Mouse (Mus musculus) lung, postnatal 0 days (tissue): ENCODE results near the gene Npcd. TPM values are rescaled to one million over a fixed set of nuclear protein-coding genes. Genes with fewer than 3 reads are reported as not detected.

Experiments used
- ATAC-seq: fragments of 200-750 bp; cut with Nextera tagmentation; 2 replicates; pipeline ENCODE4 v1.8.0; 2017; ENCODE audit warnings: moderate library complexity
- DNase-seq: peaks from one replicate; pipeline ENCODE4 v3.0.0-alpha.2; 2016; ENCODE audit warnings: low spot score
- H3K27ac ChIP-seq: fragments of 300-500 bp; sonication (generic); 2 replicates; pipeline ENCODE4 v1.5.1; 2014; ENCODE audit warnings: antibody characterized with exemption, mild to moderate bottlenecking, low read length, mixed read lengths
- H3K27me3 ChIP-seq: fragments of 300-500 bp; sonication (generic); replicated peaks from 2 replicates; pipeline ENCODE4 v1.6.1; 2014; ENCODE audit warnings: low read length, mixed read lengths; ENCODE audit not compliant: insufficient read depth
- H3K36me3 ChIP-seq: fragments of 300-500 bp; sonication (generic); 2 replicates; pipeline ENCODE4 v1.6.1; 2014; ENCODE audit warnings: low read length, mixed read lengths; ENCODE audit not compliant: insufficient read depth
- H3K4me1 ChIP-seq: fragments of 300-500 bp; sonication (generic); 2 replicates; pipeline ENCODE4 v1.6.1; 2014; ENCODE audit warnings: antibody characterized with exemption, low read depth, low read length, mixed read lengths; ENCODE audit not compliant: insufficient read depth
- H3K4me2 ChIP-seq: fragments of 300-500 bp; sonication (generic); replicated peaks from 2 replicates; pipeline ENCODE4 v1.6.1; 2014; ENCODE audit warnings: low read depth, mild to moderate bottlenecking, low read length, moderate library complexity, mixed read lengths
- H3K4me3 ChIP-seq: fragments of 300-500 bp; sonication (generic); 2 replicates; pipeline ENCODE4 v1.5.1; 2014; ENCODE audit warnings: low read depth, low read length
- H3K9ac ChIP-seq: fragments of 300-500 bp; sonication (generic); replicated peaks from 2 replicates; pipeline ENCODE4 v1.6.1; 2014; ENCODE audit warnings: low read depth, mild to moderate bottlenecking
- H3K9me3 ChIP-seq: fragments of 300-500 bp; sonication (generic); 2 replicates; pipeline ENCODE4 v1.6.1; 2016; ENCODE audit warnings: low read length, mixed read lengths
- CTCF ChIP-seq: IDR thresholded peaks from 2 replicates; pipeline ENCODE4 v1.5.1; 2016; ENCODE audit warnings: antibody characterized with exemption, mild to moderate bottlenecking
- EP300 ChIP-seq: IDR thresholded peaks from 2 replicates; pipeline ENCODE4 v1.6.1; 2016; ENCODE audit warnings: antibody characterized with exemption, mild to moderate bottlenecking, control low read depth
- WGBS: fragments of 180-500 bp; shearing (Covaris S2); extraction: QIAGEN DNeasy Blood & Tissue Kit; methylation state at CpG from one replicate; pipeline ENCODE4 v1.1.7; 2014; 5-methylcytosine and 5-hydroxymethylcytosine counted together
- polyA plus RNA-seq: library from polyadenylated mRNA; unstranded; fragments of >200 nt; fragmentation: Nextera tagmentation; extraction: Ambion mirVana; gene quantifications from 2 replicates; pipeline ENCODE4 v1.2.1, GENCODE M21; 2015

The Npcd gene
- polyA plus RNA-seq = 0.13 TPM in 1 of 2 replicates, not detected in the other

DNA sequence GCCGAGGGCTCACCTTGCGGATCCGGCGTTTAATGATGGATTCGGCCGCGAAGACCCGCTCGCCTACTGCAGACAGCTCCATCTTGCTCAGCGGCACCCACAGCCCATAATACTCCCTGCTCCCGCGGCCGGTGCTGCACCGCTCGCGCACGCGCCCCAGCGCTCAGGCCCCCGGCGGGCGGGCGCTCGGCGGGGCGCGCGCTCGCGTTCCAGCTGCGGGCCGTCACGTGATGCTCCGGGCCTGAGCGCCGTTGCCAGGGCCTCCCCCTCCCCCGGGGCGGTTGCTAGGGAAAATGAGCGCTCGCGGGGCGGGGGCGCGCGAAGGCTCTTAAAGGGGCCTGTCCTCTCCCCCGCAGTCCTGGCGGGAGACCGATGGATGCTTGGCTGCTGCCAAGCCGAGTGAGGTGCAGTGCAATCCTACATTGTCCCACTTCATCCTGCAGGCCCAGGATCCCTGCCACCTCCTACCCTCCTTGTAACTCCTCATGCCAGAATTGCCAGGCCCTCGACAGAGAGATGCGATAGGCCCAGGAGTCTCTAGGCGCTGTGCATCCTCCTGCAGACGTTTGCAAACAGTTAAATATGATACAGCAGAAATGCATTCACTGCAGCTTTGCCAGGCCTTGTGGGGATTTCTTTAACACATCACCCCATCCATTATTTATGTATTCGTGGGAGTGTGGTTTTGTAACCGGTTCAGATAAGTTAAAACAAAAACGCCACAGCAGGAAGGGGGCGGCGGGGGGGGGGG is at the start of gene Npcd, which contains the start of gene Cbx6:
Npcd (minus strand) TSS at position 108 of the 751 bp plus-strand sequence.
Cbx6 (minus strand) TSS at position 559 of the 751 bp plus-strand sequence.
- peak; percentile 96 for DNase-seq
- Histone ChIP-seq H3K4me2 (peak within 1 kb of the TSS; percentile 88), H3K27me3 (no peaks in the 10 kb centered on the region), H3K4me3 (peak within 1 kb of the TSS; percentile 73), H3K36me3 (no peaks in the 10 kb centered on the region), H3K4me1 (peaks cover 3% of the 10 kb centered on the region; the same call in 1 of the 2 replicates), H3K9me3 (no peaks in the 10 kb centered on the region), H3K9ac (peak within 1 kb of the TSS; percentile 71), H3K27ac (peak within 1 kb of the TSS; percentile 79)
- ATAC-seq = peak; percentile 94
- WGBS = 1% methylated on average over 40 of the region's 58 CpGs
- TF ChIP-seq EP300 (no peak), CTCF (no peak)

DNA sequence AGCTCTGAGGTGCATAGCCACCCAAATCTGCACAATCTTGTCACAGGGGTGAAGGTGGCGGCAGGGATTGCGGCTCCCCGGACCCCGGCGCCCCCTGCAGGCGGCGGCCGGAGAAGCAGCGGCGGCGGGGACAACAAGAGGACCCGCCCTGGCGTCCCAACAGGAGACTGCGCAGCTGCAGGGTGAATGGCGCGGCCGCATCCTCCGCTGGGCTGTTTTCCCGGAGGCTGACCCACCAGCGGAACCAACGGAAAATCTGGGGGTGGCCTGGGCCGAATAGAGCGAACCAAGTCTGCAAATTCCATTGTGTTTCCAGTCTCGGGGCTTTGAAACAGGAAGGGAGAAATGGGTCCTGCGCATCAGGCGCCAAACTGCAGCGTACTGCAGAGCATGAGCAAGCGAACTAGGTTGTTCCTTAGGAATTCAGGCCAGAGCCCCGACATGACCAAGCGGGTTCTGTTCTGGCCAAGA is 49.4 kb upstream of the Npcd start:
- under 1% methylated on average over 30 of the region's 30 CpGs for WGBS
- ATAC-seq (peak; percentile 80), DNase-seq (peak; percentile 96)
- Histone ChIP-seq H3K27me3 (no peaks in the 10 kb centered on the region), H3K9me3 (no peaks in the 10 kb centered on the region), H3K36me3 (no peaks in the 10 kb centered on the region), H3K4me3 (peak overlapping the region; percentile 37), H3K9ac (no peak overlapping the region), H3K4me2 (peak overlapping the region; percentile 58), H3K27ac (peak overlapping the region; percentile 82), H3K4me1 (no peaks in the 10 kb centered on the region; the same call in 1 of the 2 replicates)
- TF ChIP-seq EP300 = peak; percentile 69
- peak; percentile 97 for TF ChIP-seq CTCF

DNA sequence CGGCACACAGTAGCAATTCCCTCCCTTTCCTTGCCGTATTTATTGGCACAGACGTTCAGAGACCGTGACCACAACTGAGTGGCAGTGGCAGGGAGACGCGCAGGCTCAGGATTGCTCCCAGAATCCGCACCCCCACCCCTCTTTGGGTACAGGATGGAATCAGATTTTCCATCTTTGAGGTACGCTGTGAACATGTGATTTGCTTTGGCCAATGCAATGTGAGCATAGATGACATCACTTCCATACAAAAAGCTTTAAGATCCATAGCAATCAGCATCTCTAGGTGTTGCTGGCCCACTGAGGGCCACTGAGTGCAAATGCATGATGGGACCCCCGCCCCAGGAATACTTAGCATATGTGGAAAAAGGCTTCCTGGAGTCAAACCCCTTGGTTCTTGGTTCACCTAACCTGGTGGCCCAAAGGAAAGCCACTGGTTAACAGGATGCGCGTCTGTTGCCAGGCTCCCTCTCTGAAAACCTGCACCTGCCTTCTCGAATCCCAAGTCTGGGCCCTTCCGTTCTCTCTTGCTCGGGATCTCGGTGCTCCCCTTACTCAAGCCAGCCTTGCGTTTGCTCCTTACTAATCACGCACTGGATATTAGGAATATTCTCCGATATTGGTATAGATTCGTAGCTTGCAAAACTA is 48.7 kb upstream of the Npcd start:
- Histone ChIP-seq H3K4me2 (peak overlapping the region; percentile 58), H3K27ac (0 out of 2 replicates have a peak overlapping the region, but pooled peaks have one; percentile 82), H3K4me1 (no peaks in the 10 kb centered on the region; the same call in 1 of the 2 replicates), H3K27me3 (no peaks in the 10 kb centered on the region), H3K9ac (0 out of 2 replicates have a peak overlapping the region, but pooled peaks have one; percentile 5), H3K36me3 (no peaks in the 10 kb centered on the region), H3K4me3 (peak overlapping the region; percentile 37), H3K9me3 (no peaks in the 10 kb centered on the region)
- WGBS = 30% methylated on average over 19 of the region's 19 CpGs
- ATAC-seq (no peak), DNase-seq (no peak)
- TF ChIP-seq EP300 = no peak
- TF ChIP-seq CTCF = no peak

DNA sequence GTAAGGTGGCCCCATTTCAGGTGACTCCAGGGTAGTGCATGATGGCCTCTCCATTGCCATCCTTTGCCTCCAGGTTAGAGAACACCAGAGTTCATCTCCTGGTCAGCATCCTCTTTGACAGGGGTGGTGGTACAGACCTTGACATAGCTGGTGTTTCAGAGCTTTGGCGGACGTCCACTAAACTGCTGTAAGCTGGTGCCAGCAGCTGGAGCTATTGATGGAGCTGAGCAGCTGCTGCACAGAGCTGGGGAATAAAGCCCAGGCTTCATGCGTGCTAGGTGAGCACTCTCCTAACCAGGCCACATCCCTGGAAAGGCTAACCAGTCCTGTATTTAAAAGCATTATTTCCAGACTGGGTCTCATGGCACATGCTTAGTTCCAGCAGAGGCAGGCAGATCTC is 46.4 kb upstream of the Npcd start:
- Histone ChIP-seq H3K9ac (no peak overlapping the region), H3K27ac (no peak overlapping the region), H3K4me2 (no peak overlapping the region), H3K36me3 (no peaks in the 10 kb centered on the region), H3K4me3 (no peak overlapping the region), H3K9me3 (no peaks in the 10 kb centered on the region), H3K4me1 (no peaks in the 10 kb centered on the region; the same call in 1 of the 2 replicates), H3K27me3 (no peaks in the 10 kb centered on the region)
- TF ChIP-seq EP300 (no peak), CTCF (no peak)
- 77% methylated on average over 3 of the region's 3 CpGs for WGBS
- DNase-seq (no peak), ATAC-seq (no peak)

DNA sequence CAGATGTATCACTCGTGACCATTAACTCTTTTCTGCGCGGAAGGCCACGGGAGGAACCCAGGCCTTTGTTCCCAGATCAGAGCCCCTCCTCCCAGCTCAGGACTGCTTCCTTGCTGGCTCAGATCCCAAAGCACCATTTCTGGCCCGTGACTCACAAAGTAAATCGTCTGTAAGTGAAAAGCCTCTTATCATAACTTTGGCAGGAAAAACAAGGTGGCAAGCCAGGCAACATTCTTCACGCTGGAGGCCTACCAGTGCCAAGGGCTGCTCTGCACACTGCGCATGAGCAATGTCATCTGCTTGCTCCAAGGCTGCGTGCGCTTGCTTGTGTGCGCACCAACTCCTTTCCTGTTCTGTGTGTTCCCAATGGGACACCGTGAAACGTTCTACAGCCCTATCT is 45.3 kb upstream of the Npcd start:
- H3K4me2 ChIP-seq = peak overlapping the region; percentile 34
- ATAC-seq (peak; percentile 89), DNase-seq (peak; percentile 98)
- H3K36me3 ChIP-seq = no peaks in the 10 kb centered on the region
- WGBS = 5% methylated on average over 13 of the region's 13 CpGs
- no peaks in the 10 kb centered on the region; the same call in 1 of the 2 replicates for H3K4me1 ChIP-seq
- H3K9me3 ChIP-seq = no peaks in the 10 kb centered on the region
- TF ChIP-seq EP300 = peak; percentile 91
- TF ChIP-seq CTCF = no peak
- peak overlapping the region; percentile 92 for H3K27ac ChIP-seq
- H3K9ac ChIP-seq = no peak overlapping the region
- H3K27me3 ChIP-seq = no peaks in the 10 kb centered on the region
- H3K4me3 ChIP-seq = peak overlapping the region; percentile 5; the same call in 1 of the 2 replicates

DNA sequence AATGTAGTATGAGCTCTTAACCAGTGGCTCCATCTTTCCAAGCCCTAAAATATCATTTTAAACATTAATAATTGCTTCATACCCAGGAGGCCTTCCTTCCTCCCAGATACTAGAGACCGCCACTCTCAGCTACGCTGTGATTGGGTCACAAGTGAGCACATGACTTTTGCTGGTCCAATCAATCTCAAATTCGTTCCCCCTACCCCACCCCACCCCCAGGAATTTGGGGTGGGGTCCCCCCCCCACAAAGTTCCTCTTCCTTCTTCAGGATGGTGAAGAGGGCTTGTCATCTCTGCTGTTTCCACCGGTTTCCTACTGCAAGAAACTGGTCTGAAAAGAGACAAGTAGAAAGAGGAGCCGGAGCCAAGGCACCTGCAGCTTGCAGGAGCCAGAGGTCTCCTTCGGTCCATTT is 44.7 kb upstream of the Npcd start:
- Histone ChIP-seq H3K36me3 (no peaks in the 10 kb centered on the region), H3K27ac (peak overlapping the region; percentile 92), H3K4me2 (peak overlapping the region; percentile 34), H3K9me3 (no peaks in the 10 kb centered on the region), H3K27me3 (no peaks in the 10 kb centered on the region), H3K4me3 (0 out of 2 replicates have a peak overlapping the region, but pooled peaks have one; percentile 5), H3K4me1 (no peaks in the 10 kb centered on the region; the same call in 1 of the 2 replicates), H3K9ac (no peak overlapping the region; the same call in 1 of the 2 replicates)
- no peak for TF ChIP-seq CTCF
- TF ChIP-seq EP300 = no peak
- peak; percentile 70 for ATAC-seq
- 29% methylated on average over 6 of the region's 6 CpGs for WGBS
- DNase-seq = peak; percentile 83
